In the genomic region with DNA sequence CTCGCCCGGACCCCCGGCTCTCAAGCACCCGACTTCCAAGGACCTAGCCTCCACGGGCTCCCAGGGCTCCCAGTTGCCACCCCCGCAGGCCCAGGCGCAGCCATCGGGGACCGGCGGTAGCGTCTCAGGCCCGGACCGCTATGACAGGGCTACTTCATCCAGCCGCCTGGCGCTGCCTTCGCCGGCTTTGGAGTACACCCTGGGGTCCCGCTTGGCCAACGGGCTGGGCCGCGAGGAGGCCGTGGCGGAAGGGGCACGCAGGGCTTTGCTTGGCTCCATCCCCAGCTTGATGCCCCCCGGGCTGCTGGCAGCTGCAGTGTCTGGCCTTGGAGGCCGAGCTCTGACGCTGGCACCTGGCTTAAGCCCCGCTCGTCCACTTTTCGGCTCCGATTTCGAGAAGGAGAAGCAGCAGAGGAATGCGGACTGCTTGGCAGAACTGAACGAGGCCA, we compare ENCODE assay signal across 9 mouse cellular contexts. TPM values are rescaled to one million over a fixed set of nuclear protein-coding genes. Genes with fewer than 3 reads are reported as not detected.
DNase-seq lines count a peak whose midpoint lies in the region; ATAC-seq and TF ChIP-seq lines count a peak whose summit lies in the region.
"Had no signal": no experiment of that assay in that cellular context is flagged by ENCODE, and none has a peak within 500 bp of the region (broad histone marks: within the 10 kb centered on the region; RNA-seq: fewer than 3 reads in every experiment).

No protein-coding gene starts in this region.

- peak overlapping the region; percentile 99 for H3K4me2 ChIP-seq in forebrain, embryonic 14.5 days (ENCODE audit: low read length)
- peak overlapping the region; percentile 98 for H3K4me2 ChIP-seq in kidney, postnatal 0 days (ENCODE audit: low read length)
- H3K4me2 ChIP-seq in neural tube, embryonic 13.5 days, result peak overlapping the region; percentile 100

- under 1% methylated on average over 34 of the region's 34 CpGs for WGBS in cerebellum, adult 2 months
- WGBS in forebrain, embryonic 14.5 days, result 5% methylated on average over 34 of the region's 34 CpGs
- 5% methylated on average over 34 of the region's 34 CpGs for WGBS in kidney, postnatal 0 days
- 6% methylated on average over 34 of the region's 34 CpGs for WGBS in neural tube, embryonic 13.5 days

- no peaks in the 10 kb centered on the region for H3K9me3 ChIP-seq in forebrain, embryonic 14.5 days (replicated peaks; ENCODE audit: control insufficient read depth, low read length)
- no peaks in the 10 kb centered on the region for H3K9me3 ChIP-seq in kidney, postnatal 0 days (replicated peaks; ENCODE audit: low read length)
- H3K9me3 ChIP-seq in neural tube, embryonic 13.5 days, result no peaks in the 10 kb centered on the region

- H3K27me3 ChIP-seq in cerebellum, adult 2 months (ENCODE audit: control insufficient read depth, insufficient read depth, low read length), result no peaks in the 10 kb centered on the region
- no peaks in the 10 kb centered on the region for H3K27me3 ChIP-seq in forebrain, embryonic 14.5 days (replicated peaks; ENCODE audit: control insufficient read depth, insufficient read depth, low read length)
- H3K27me3 ChIP-seq in kidney, postnatal 0 days (ENCODE audit: insufficient read depth, low read length), result no peaks in the 10 kb centered on the region
- no peaks in the 10 kb centered on the region for H3K27me3 ChIP-seq in neural tube, embryonic 13.5 days

- peak; percentile 1; the same call in 1 of the 2 replicates for ATAC-seq in forebrain, embryonic 14.5 days
- ATAC-seq in kidney, postnatal 0 days (replicated peaks; ENCODE audit: low FRiP score, low read depth), result no peak; the same call in 1 of the 2 replicates
- ATAC-seq in neural tube, embryonic 13.5 days (ENCODE audit: low read depth), result peak; percentile 1

- DNase-seq in cerebellum, adult 2 months, result peak in 1 of 2 experiments; percentile 58
- DNase-seq in cerebellum, adult 11 months, result no peak
- peak; percentile 48 for DNase-seq in right cerebral cortex, postnatal 25 days
- DNase-seq in right cerebral cortex, postnatal 10 days (ENCODE audit: low spot score in 2 of 2), result no peak
- no peak for DNase-seq in forebrain, embryonic 14.5 days (ENCODE audit: low spot score)
- no peak for DNase-seq in kidney, postnatal 0 days (ENCODE audit: low spot score)
- DNase-seq in left cerebral cortex, adult 8-10 months (ENCODE audit: low spot score in 2 of 2), result no peak

- H3K4me3 ChIP-seq in cerebellum, adult 2 months (replicated peaks; ENCODE audit: insufficient read depth, low read depth, low read length), result peak overlapping the region; percentile 55
- H3K4me3 ChIP-seq in forebrain, embryonic 14.5 days (ENCODE audit: low read depth, low read length), result peak overlapping the region; percentile 92
- H3K4me3 ChIP-seq in kidney, postnatal 0 days (replicated peaks; ENCODE audit: low read depth, low read length), result peak overlapping the region; percentile 79
- peak overlapping the region; percentile 96 for H3K4me3 ChIP-seq in neural tube, embryonic 13.5 days

- peak overlapping the region; percentile 93 for H3K9ac ChIP-seq in forebrain, embryonic 14.5 days (ENCODE audit: low read length)
- peak overlapping the region; percentile 75 for H3K9ac ChIP-seq in kidney, postnatal 0 days (ENCODE audit: low read depth, low read length)
- peak overlapping the region; percentile 95 for H3K9ac ChIP-seq in neural tube, embryonic 13.5 days

- TF ChIP-seq CTCF in cerebellum, adult 2 months (IDR thresholded peaks at IDR 0.05; ENCODE audit: borderline replicate concordance, insufficient read depth, low read depth, low read length), result no peak
- no peak for TF ChIP-seq CTCF in kidney, postnatal 0 days (IDR thresholded peaks at IDR 0.05; ENCODE audit: low read depth)

- TF ChIP-seq POLR2A in cerebellum, adult 2 months (IDR thresholded peaks at IDR 0.05; ENCODE audit: borderline replicate concordance, insufficient read depth, low read length), result no peak

- H3K27ac ChIP-seq in cerebellum, adult 2 months (ENCODE audit: insufficient read depth, low read length), result peak overlapping the region; percentile 35
- H3K27ac ChIP-seq in forebrain, embryonic 14.5 days (ENCODE audit: low read depth, low read length), result peak overlapping the region; percentile 90; the same call in 1 of the 2 replicates
- H3K27ac ChIP-seq in kidney, postnatal 0 days, result peak overlapping the region; percentile 95
- H3K27ac ChIP-seq in neural tube, embryonic 13.5 days (replicated peaks), result peak overlapping the region; percentile 90

- peaks cover 12% of the 10 kb centered on the region for H3K4me1 ChIP-seq in cerebellum, adult 2 months (ENCODE audit: control insufficient read depth, insufficient read depth, low read length)
- peaks cover 14% of the 10 kb centered on the region for H3K4me1 ChIP-seq in forebrain, embryonic 14.5 days (ENCODE audit: control insufficient read depth, insufficient read depth, low read length)
- peaks cover 34% of the 10 kb centered on the region for H3K4me1 ChIP-seq in kidney, postnatal 0 days (replicated peaks; ENCODE audit: insufficient read depth, low read length)
- peaks cover 72% of the 10 kb centered on the region for H3K4me1 ChIP-seq in neural tube, embryonic 13.5 days (replicated peaks)

- peaks cover 30% of the 10 kb centered on the region for H3K36me3 ChIP-seq in forebrain, embryonic 14.5 days (ENCODE audit: control insufficient read depth, insufficient read depth, low read length)
- peaks cover 9% of the 10 kb centered on the region; the same call in 1 of the 2 replicates for H3K36me3 ChIP-seq in kidney, postnatal 0 days (ENCODE audit: insufficient read depth, low read length)
- H3K36me3 ChIP-seq in neural tube, embryonic 13.5 days, result peaks cover 31% of the 10 kb centered on the region

RNA-seq across cellular contexts. Expression of gene Irf2bp1, which starts 0.8 kb away (rescaled TPM):
- polyA plus RNA-seq in cerebellum, adult 2 months (2012; rRNA removed), result 37.7 and 41.5 TPM in 2 replicates
- polyA plus RNA-seq in forebrain, embryonic 14.5 days (2014; fragmentation: Nextera tagmentation; extraction: Ambion mirVana), result 25.9 and 33.3 TPM in 2 replicates
- 15.2 and 17.3 TPM in 2 replicates for polyA plus RNA-seq in kidney, postnatal 0 days (2015; fragmentation: Nextera tagmentation; extraction: Ambion mirVana)
- polyA plus RNA-seq in neural tube, embryonic 13.5 days (2015; fragmentation: Nextera tagmentation; extraction: Ambion mirVana), result 28.4 and 29.9 TPM in 2 replicates
- total RNA-seq in left cerebral cortex, adult 8-10 months (2022), result 10 to 100 TPM; 51.2 to 54.1 (median 53.2) TPM

RNA-seq across cellular contexts. Expression of gene Mypop, which starts 13.6 kb away (rescaled TPM):
- 52.6 and 55.3 TPM in 2 replicates for polyA plus RNA-seq in cerebellum, adult 2 months (2012; rRNA removed)
- 3.6 and 3.9 TPM in 2 replicates for polyA plus RNA-seq in forebrain, embryonic 14.5 days (2014; fragmentation: Nextera tagmentation; extraction: Ambion mirVana)
- polyA plus RNA-seq in kidney, postnatal 0 days (2015; fragmentation: Nextera tagmentation; extraction: Ambion mirVana), result 3.3 and 3.6 TPM in 2 replicates
- 5.8 and 7.4 TPM in 2 replicates for polyA plus RNA-seq in neural tube, embryonic 13.5 days (2015; fragmentation: Nextera tagmentation; extraction: Ambion mirVana)
- 10 to 100 TPM; 54.2 to 60.5 (median 57.6) TPM for total RNA-seq in left cerebral cortex, adult 8-10 months (2022)

RNA-seq across cellular contexts. Expression of gene Nanos2, which starts 17.5 kb away (rescaled TPM):
- polyA plus RNA-seq in cerebellum, adult 2 months (2012; rRNA removed), result 2.0 and 2.7 TPM in 2 replicates
- polyA plus RNA-seq in forebrain, embryonic 14.5 days (2014; fragmentation: Nextera tagmentation; extraction: Ambion mirVana), result 0.18 and 0.49 TPM in 2 replicates
- polyA plus RNA-seq in kidney, postnatal 0 days (2015; fragmentation: Nextera tagmentation; extraction: Ambion mirVana), result 0.09 TPM in 1 of 2 replicates, not detected in the other
- polyA plus RNA-seq in neural tube, embryonic 13.5 days (2015; fragmentation: Nextera tagmentation; extraction: Ambion mirVana), result 0.56 TPM in 2 replicates
- 1 to 10 TPM in 2 of 4 experiments, under 1 TPM in 2; 0.53 to 1.3 (median 1.0) TPM for total RNA-seq in left cerebral cortex, adult 8-10 months (2022)
- total RNA-seq: gastrocnemius, postnatal 36 days had no signal

RNA-seq across cellular contexts. Expression of gene Foxa3, which starts 18.7 kb away (rescaled TPM):
- polyA plus RNA-seq in cerebellum, adult 2 months (2012; rRNA removed), result not detected in 2 replicates
- not detected in 2 replicates for polyA plus RNA-seq in forebrain, embryonic 14.5 days (2014; fragmentation: Nextera tagmentation; extraction: Ambion mirVana)
- polyA plus RNA-seq in kidney, postnatal 0 days (2015; fragmentation: Nextera tagmentation; extraction: Ambion mirVana), result 0.53 and 0.57 TPM in 2 replicates
- polyA plus RNA-seq in neural tube, embryonic 13.5 days (2015; fragmentation: Nextera tagmentation; extraction: Ambion mirVana), result 0.13 and 0.14 TPM in 2 replicates
- total RNA-seq in left cerebral cortex, adult 8-10 months (2022), result not detected
- total RNA-seq: gastrocnemius, postnatal 36 days had no signal

RNA-seq across cellular contexts. Expression of gene Sympk, which starts 19.5 kb away (rescaled TPM):
- polyA plus RNA-seq in cerebellum, adult 2 months (2012; rRNA removed), result 112 and 113 TPM in 2 replicates
- polyA plus RNA-seq in forebrain, embryonic 14.5 days (2014; fragmentation: Nextera tagmentation; extraction: Ambion mirVana), result 19.1 and 22.7 TPM in 2 replicates
- 16.6 and 17.6 TPM in 2 replicates for polyA plus RNA-seq in kidney, postnatal 0 days (2015; fragmentation: Nextera tagmentation; extraction: Ambion mirVana)
- 30.4 and 32.7 TPM in 2 replicates for polyA plus RNA-seq in neural tube, embryonic 13.5 days (2015; fragmentation: Nextera tagmentation; extraction: Ambion mirVana)
- 100 to 1,000 TPM; 104 to 113 (median 111) TPM for total RNA-seq in left cerebral cortex, adult 8-10 months (2022)

Comparison
In these comparisons a context has a peak if more than half of its experiments do, and no peak if none do; other contexts are left out.
1. H3K27ac ChIP-seq: peak in every context shown above with its lines; median percentile 95 in kidney, postnatal 0 days; 90 in forebrain, embryonic 14.5 days; 90 in neural tube, embryonic 13.5 days; 35 in cerebellum, adult 2 months.